Mouse (Mus musculus) heart, postnatal 36 days (tissue): ENCODE measurements around the gene Cxcl17. TPM values are rescaled to one million over a fixed set of nuclear protein-coding genes. Genes with fewer than 3 reads are reported as not detected.
"Not testable (repeated sequence)": the region's sequence is repeated elsewhere in the genome, so short reads cannot be mapped to it uniquely, and the experiment has no call there.

Experiments used
- DNase-seq, 2 experiments: peaks; one replicate each; pipeline ENCODE4 v3.0.0; 2021 to 2022
- intact Hi-C: fragments of 180-260 bp; cut with DNase I; formaldehyde crosslinking; loops from one replicate; pipeline ENCODE4 v1.15.1; 2025
- total RNA-seq, 2 experiments: library from RNA; stranded (reverse); gene quantifications; 2 replicates each; pipeline ENCODE4 v1.2.3; 2021

Cxcl17 gene
- not detected for total RNA-seq

- intact Hi-C loops, result loop anchor here (5.0 kb wide), 1 partner anchor 281 kb away; no protein-coding TSS in a partner anchor
- DNase-seq, result no peak
These were observed at the start of gene Cxcl17 for GRCm38 (mm10) chr7:25412833-25413441. Gene Cxcl17 (minus strand): TSS chr7:25412886.

- intact Hi-C loops, DNase-seq: not testable (repeated sequence)
These were observed 49.3 kb upstream of the Cxcl17 start for GRCm38 (mm10) chr7:25462033-25462337.

- DNase-seq, intact Hi-C loops: not testable (repeated sequence)
These were observed 48.8 kb upstream of the Cxcl17 start for GRCm38 (mm10) chr7:25461336-25462032.

GRCm38 (mm10) chr7:25452103-25452502, 39.4 kb upstream of the Cxcl17 start:
- no peak for DNase-seq
- intact Hi-C loops, result no loop called here

GRCm38 (mm10) chr7:25449913-25450890, 37.5 kb upstream of the Cxcl17 start:
- intact Hi-C loops, result no loop called here
- DNase-seq, result no peak

GRCm38 (mm10) chr7:25440816-25441153, 28.1 kb upstream of the Cxcl17 start:
- intact Hi-C loops, result no loop called here
- DNase-seq, result no peak

GRCm38 (mm10) chr7:25439978-25440815, 27.5 kb upstream of the Cxcl17 start:
- DNase-seq, result no peak
- intact Hi-C loops, result no loop called here

- DNase-seq, result no peak
These were observed 26.6 kb upstream of the Cxcl17 start for GRCm38 (mm10) chr7:25439124-25439822.

GRCm38 (mm10) chr7:25436704-25437103, 24.0 kb upstream of the Cxcl17 start:
- peak in 1 of 2 experiments; percentile 25 for DNase-seq
- intact Hi-C loops, result no loop called here

More at GRCm38 (mm10) chr7:25439124-25439822, 26.6 kb upstream of the Cxcl17 start:
- intact Hi-C loops, result no loop called here

GRCm38 (mm10) chr7:25436226-25436625, 23.5 kb upstream of the Cxcl17 start:
- peak; percentile 21 to 39 for DNase-seq
- intact Hi-C loops, result no loop called here

- DNase-seq, result no peak
- intact Hi-C loops, result no loop called here
These were observed 22.8 kb upstream of the Cxcl17 start for GRCm38 (mm10) chr7:25435546-25435851.

- intact Hi-C loops, result no loop called here
- no peak for DNase-seq
These were observed 22.2 kb upstream of the Cxcl17 start for GRCm38 (mm10) chr7:25434654-25435545.

- DNase-seq, result no peak
- intact Hi-C loops, result no loop called here
These were observed 21.3 kb upstream of the Cxcl17 start for GRCm38 (mm10) chr7:25433781-25434560.

- DNase-seq, result peak in 1 of 2 experiments; percentile 44
These were observed 20.4 kb upstream of the Cxcl17 start for GRCm38 (mm10) chr7:25433007-25433541.

GRCm38 (mm10) chr7:25432381-25432780, 19.7 kb upstream of the Cxcl17 start:
- DNase-seq, result no peak
- intact Hi-C loops, result no loop called here

More at GRCm38 (mm10) chr7:25433007-25433541, 20.4 kb upstream of the Cxcl17 start:
- intact Hi-C loops, result no loop called here

GRCm38 (mm10) chr7:25429886-25430784, 17.4 kb upstream of the Cxcl17 start:
- no peak for DNase-seq
- intact Hi-C loops, result loop anchor here (5.0 kb wide), 1 partner anchor 653 kb away; the partner anchor contains the start of gene Ceacam10

GRCm38 (mm10) chr7:25428321-25428720, 15.6 kb upstream of the Cxcl17 start:
- intact Hi-C loops, result loop anchor here (5.0 kb wide), 1 partner anchor 651 kb away; the partner anchor contains the start of gene Ceacam10
- DNase-seq, result no peak
